Mouse (Mus musculus) liver, adult 2 months (tissue): ENCODE results near the gene Rgs12.

Source experiments
- CTCF ChIP-seq: fragments of 200-500 bp; IDR thresholded peaks from 2 replicates; pipeline ENCODE4 v1.5.1; 2011; ENCODE audit warnings: low read depth, low read length, control low read depth
- POLR2A ChIP-seq: fragments of 200-500 bp; IDR thresholded peaks from 2 replicates; pipeline ENCODE4 v1.6.1; 2011; ENCODE audit warnings: low read length, control low read depth; ENCODE audit not compliant: insufficient read depth; ENCODE audit errors: extremely low read depth

- no peak for TF ChIP-seq CTCF
- no peak for TF ChIP-seq POLR2A
Observed at GRCm38 (mm10) chr5:35033619-35034018, 84.4 kb downstream of the Rgs12 start.
